Mouse (Mus musculus) embryonic fibroblast, embryonic 13.5 days (primary cell): ENCODE results near the gene Kdm7a.

ENCODE experiments used
- CTCF ChIP-seq: IDR thresholded peaks from 2 replicates; pipeline ENCODE4 v1.5.1; 2011; ENCODE audit warnings: mild to moderate bottlenecking, control low read depth, low read length, moderate library complexity, borderline replicate concordance; ENCODE audit not compliant: insufficient read depth
- POLR2A ChIP-seq: IDR thresholded peaks from 2 replicates; pipeline ENCODE4 v1.6.1; 2011; ENCODE audit warnings: low read depth, mild to moderate bottlenecking, control low read depth, low read length, moderate library complexity

DNA sequence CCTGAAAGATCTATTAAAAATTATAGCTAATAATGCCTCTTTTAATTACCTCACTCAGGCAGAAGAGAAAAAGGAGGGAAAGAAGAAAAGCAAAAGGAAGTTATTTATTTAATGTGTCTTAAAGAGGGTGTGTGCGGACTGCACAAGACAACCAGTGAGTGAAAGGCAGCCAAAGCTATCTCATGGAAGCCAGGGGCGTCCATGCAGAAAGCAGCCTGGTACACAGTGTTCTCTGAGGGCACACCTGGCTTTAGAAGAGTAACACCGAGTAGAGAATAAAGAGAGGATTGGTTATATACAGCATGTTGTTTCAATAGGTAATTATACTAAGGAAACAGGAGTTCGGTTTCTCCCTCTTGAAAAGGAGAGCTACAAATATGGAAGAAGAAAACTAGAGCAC lies 1.6 kb upstream of the Kdm7a start:
- TF ChIP-seq POLR2A: no peak
- no peak for TF ChIP-seq CTCF
